Mouse (Mus musculus) embryonic fibroblast, embryonic 13.5 days (primary cell): ENCODE results near the gene Srl.

Experiments
- CTCF ChIP-seq: IDR thresholded peaks from 2 replicates; pipeline ENCODE4 v1.5.1; 2011; ENCODE audit warnings: mild to moderate bottlenecking, control low read depth, low read length, moderate library complexity, borderline replicate concordance; ENCODE audit not compliant: insufficient read depth
- POLR2A ChIP-seq: IDR thresholded peaks from 2 replicates; pipeline ENCODE4 v1.6.1; 2011; ENCODE audit warnings: low read depth, mild to moderate bottlenecking, control low read depth, low read length, moderate library complexity

GRCm38 (mm10) chr16:4517906-4518305 lies 23.7 kb downstream of the Srl start:
- no peak for TF ChIP-seq CTCF
- no peak for TF ChIP-seq POLR2A
